Mouse (Mus musculus) small intestine, adult 2 months (tissue): ENCODE results near the gene Mdm4. TPM values are rescaled to one million over a fixed set of nuclear protein-coding genes. Genes with fewer than 3 reads are reported as not detected.

ENCODE experiments used
- H3K27ac ChIP-seq: fragments of 200-500 bp; 2 replicates; pipeline ENCODE4 v1.5.1; 2012; ENCODE audit warnings: low read depth, low read length, control low read depth, inconsistent platforms; ENCODE audit not compliant: insufficient read depth
- H3K27me3 ChIP-seq: fragments of 200-500 bp; 2 replicates; pipeline ENCODE4 v1.6.1; 2012; ENCODE audit warnings: mild to moderate bottlenecking, moderate library complexity, low read length, inconsistent platforms; ENCODE audit not compliant: control insufficient read depth, insufficient read depth
- H3K36me3 ChIP-seq: fragments of 200-500 bp; 2 replicates; pipeline ENCODE4 v1.6.1; 2012; ENCODE audit warnings: mild to moderate bottlenecking, low read length, control low read depth, inconsistent platforms; ENCODE audit not compliant: control insufficient read depth, insufficient read depth
- H3K4me1 ChIP-seq: fragments of 200-500 bp; 2 replicates; pipeline ENCODE4 v1.6.1; 2012; ENCODE audit warnings: low read length, inconsistent platforms, mixed read lengths; ENCODE audit not compliant: control insufficient read depth, insufficient read depth, insufficient read length
- H3K4me3 ChIP-seq: fragments of 200-500 bp; 2 replicates; pipeline ENCODE4 v1.5.1; 2012; ENCODE audit warnings: low read depth, mild to moderate bottlenecking, control low read depth, inconsistent platforms, low read length, moderate library complexity
- CTCF ChIP-seq: fragments of 200-500 bp; IDR thresholded peaks from 2 replicates; pipeline ENCODE4 v1.5.1; 2012; ENCODE audit warnings: low read depth, mild to moderate bottlenecking, control low read depth, inconsistent platforms, low read length, moderate library complexity, mixed read lengths; ENCODE audit not compliant: insufficient replicate concordance, insufficient read length; ENCODE audit errors: extremely low read depth
- POLR2A ChIP-seq: fragments of 200-500 bp; IDR thresholded peaks from 2 replicates; pipeline ENCODE4 v1.6.1; 2012; ENCODE audit warnings: low read depth, mild to moderate bottlenecking, control low read depth, inconsistent platforms, low read length, moderate library complexity
- WGBS: fragments of 180-500 bp; shearing (Covaris S2); methylation state at CpG from one replicate; pipeline ENCODE4 v1.1.7; 2018; 5-methylcytosine and 5-hydroxymethylcytosine counted together
- polyA plus RNA-seq: library from polyadenylated mRNA; depleted of rRNA; stranded (reverse); fragments of >200 nt; gene quantifications from 2 replicates; pipeline ENCODE4 v1.2.3, GENCODE M21; 2012; rRNA removed

Mdm4 gene
- 6.1 and 11.2 TPM in 2 replicates for polyA plus RNA-seq

DNA sequence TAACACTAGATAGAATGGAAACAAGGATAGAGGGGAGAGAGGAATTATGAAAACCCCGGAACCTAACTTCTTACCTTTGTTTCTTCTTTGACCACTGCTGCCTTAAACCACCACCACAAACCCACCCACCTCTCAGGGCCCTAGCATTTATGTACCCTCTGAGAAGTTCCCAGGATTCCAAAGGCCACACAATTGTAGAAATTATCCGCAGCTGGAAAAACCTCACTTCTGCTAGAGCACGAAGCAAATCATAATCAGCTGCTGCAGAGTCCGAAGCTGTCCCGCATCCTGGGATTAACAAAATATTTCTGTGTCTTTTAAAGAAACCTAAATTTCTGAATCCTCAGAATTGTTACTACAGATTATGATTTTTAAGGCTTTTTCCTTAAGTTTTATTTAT, at the start of gene Mdm4:
Gene Mdm4, minus strand, starts transcription at position 101 of the 400 bp plus-strand sequence.
- Histone ChIP-seq H3K4me3 (no peak within 1 kb of the TSS), H3K27me3 (no peaks in the 10 kb centered on the region), H3K27ac (no peak within 1 kb of the TSS), H3K36me3 (no peaks in the 10 kb centered on the region), H3K4me1 (no peaks in the 10 kb centered on the region)
- TF ChIP-seq POLR2A (no peak), CTCF (no peak)
- WGBS = 92% methylated on average over 5 of the region's 5 CpGs

GRCm38 (mm10) chr1:133080079-133080561, 49.8 kb upstream of the Mdm4 start:
- no peaks in the 10 kb centered on the region for H3K27me3 ChIP-seq
- H3K4me1 ChIP-seq = peaks cover 23% of the 10 kb centered on the region
- WGBS = 87% methylated on average over 9 of the region's 9 CpGs
- H3K36me3 ChIP-seq = peaks cover 52% of the 10 kb centered on the region
- no peak overlapping the region for H3K27ac ChIP-seq
- no peak overlapping the region for H3K4me3 ChIP-seq
- TF ChIP-seq CTCF (no peak), POLR2A (no peak)

- no peak overlapping the region for H3K27ac ChIP-seq
- H3K36me3 ChIP-seq = peaks cover 54% of the 10 kb centered on the region
- peaks cover 18% of the 10 kb centered on the region; the same call in 1 of the 2 replicates for H3K4me1 ChIP-seq
- H3K27me3 ChIP-seq = no peaks in the 10 kb centered on the region
- WGBS = 95% methylated on average over 7 of the region's 7 CpGs
- no peak overlapping the region for H3K4me3 ChIP-seq
- TF ChIP-seq CTCF (no peak), POLR2A (no peak)
Measured at GRCm38 (mm10) chr1:133079509-133079908, 49.1 kb upstream of the Mdm4 start.

DNA sequence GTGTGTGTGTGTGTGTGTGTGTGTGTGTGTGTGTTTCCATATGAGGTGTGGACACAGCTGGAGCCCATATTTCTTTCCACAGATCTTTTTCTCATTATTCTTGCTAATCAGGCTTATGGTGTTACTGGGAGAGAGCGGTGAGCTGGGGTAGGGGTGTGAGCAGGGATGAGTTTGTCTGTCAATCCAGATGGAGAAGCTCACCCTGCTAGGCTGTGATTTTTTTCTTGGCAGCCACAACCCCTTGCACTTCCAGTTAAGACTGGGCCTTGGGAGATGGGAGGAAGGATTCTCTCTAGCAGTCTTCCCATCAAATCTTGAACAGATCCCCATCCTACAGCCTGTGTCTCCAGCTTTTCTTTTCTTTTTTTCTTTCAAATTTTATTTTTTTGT, 48.0 kb upstream of the Mdm4 start:
- Histone ChIP-seq H3K4me1 (peaks cover 10% of the 10 kb centered on the region; the same call in 1 of the 2 replicates), H3K27ac (no peak overlapping the region)
- TF ChIP-seq CTCF (no peak), POLR2A (no peak)

DNA sequence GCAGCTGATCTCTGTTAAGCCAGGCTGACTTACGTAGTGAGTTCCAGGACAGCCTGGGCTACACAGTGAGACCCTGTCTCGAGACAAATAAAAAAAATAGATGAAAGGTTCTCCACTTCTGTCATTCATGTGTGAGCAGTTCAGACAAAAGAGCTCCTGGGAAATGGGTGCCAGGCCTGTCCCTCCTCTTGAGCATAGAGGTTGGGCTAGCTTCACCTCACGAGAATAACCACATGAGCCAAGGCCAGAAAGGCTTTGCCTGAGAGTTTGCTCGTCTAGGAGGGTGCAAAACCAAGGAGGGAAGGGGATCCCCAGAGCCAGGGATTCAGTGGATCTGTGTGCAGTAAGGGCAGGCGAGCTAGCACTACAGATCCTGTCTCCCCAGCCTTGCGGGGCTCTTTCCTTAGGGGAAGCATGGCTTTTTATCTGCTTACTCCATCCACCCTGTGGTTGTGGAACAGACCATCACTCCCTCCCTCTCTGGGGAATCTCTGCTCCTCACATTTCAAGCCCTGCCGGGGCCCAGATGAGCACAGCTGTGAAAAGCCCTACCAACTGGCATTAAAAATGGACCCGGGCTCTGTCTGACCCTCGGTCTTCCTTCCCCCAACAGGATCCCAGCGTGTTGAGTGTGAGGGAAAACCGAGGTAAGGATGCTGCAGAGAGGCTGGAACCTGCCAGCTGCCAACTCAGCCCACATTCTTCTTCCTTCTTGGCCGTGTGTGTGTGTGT, 47.4 kb upstream of the Mdm4 start:
- H3K36me3 ChIP-seq = peaks cover 62% of the 10 kb centered on the region
- TF ChIP-seq CTCF (no peak), POLR2A (no peak)
- no peak overlapping the region for H3K4me3 ChIP-seq
- peaks cover 7% of the 10 kb centered on the region; the same call in 1 of the 2 replicates for H3K4me1 ChIP-seq
- H3K27ac ChIP-seq = no peak overlapping the region
- H3K27me3 ChIP-seq = no peaks in the 10 kb centered on the region
- 76% methylated on average over 12 of the region's 12 CpGs for WGBS

More for the DNA sequence above, 48.0 kb upstream of the Mdm4 start:
- 79% methylated on average over 1 of the region's 1 CpGs for WGBS
- Histone ChIP-seq H3K4me3 (no peak overlapping the region), H3K36me3 (peaks cover 60% of the 10 kb centered on the region), H3K27me3 (no peaks in the 10 kb centered on the region)

DNA sequence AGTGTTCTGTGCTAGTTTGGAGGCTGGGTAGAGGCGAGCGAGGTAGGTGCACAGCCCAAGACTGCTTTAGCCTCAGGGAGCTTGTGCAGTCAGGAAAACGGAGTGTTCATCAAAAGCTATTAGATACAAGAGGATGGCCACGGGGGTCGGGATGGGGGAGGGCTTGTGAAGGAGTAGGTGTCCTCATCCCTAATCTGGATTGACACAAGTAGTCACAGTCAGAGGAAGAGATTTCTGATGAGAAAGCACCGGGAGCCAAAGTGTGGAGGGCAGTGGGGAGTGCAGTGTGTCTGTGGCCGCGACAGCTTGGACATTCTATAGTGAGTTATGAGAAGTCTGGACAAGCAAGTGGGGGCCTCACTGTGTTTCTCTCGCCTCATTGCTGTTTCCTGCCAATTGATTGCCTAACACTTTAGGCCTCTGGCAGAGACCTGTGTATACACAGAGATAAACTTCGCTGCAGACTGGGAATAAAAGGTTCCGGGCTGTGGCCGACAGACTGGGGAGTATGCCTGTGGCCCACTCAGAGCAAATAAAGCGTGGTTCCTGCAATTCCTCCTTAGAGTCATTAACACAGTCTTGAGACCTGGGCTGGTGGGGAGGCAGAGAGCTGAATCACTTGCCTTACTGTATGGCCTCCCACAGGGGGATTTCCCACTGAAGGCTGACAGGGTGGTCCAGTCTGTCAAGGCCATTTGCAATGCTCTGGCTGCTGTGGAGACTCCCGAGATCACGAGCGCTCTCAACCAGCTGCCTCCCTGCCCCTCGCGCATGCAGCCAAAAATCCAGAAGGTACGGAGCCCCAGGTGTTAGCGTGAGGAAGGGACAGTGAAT, 46.5 kb upstream of the Mdm4 start:
- Histone ChIP-seq H3K4me3 (no peak overlapping the region), H3K27me3 (no peaks in the 10 kb centered on the region), H3K4me1 (no peaks in the 10 kb centered on the region; the same call in 1 of the 2 replicates), H3K27ac (no peak overlapping the region; the same call in 1 of the 2 replicates), H3K36me3 (peaks cover 64% of the 10 kb centered on the region)
- TF ChIP-seq POLR2A = no peak
- no peak for TF ChIP-seq CTCF
- 64% methylated on average over 20 of the region's 20 CpGs for WGBS
